Mouse (Mus musculus): ENCODE data around the gene Olfr623.

The Olfr623 gene

GRCm38 (mm10) chr7:103663598-103663997 lies at the start of gene Olfr623:
Olfr623 (minus strand) TSS chr7:103663698.
- no peak for DNase-seq

DNA sequence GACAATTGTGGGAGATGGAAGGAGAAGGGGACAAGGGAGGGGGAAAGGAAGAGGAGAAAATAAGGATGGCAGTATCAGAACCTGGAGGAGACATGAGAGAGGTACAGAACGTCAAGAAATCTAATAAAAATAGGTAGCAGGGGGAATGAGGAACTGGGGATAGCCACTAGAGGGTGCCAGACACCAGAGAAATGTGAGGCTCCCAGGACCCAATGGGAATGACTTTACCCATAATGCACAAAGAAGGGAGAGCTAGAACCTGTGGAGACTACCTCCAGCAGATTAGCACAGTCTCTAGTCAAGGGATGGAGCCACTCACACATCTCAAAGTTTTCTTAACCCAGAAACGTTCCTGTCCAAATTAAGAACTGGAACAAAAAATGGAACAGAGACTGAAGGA lies 48.5 kb upstream of the Olfr623 start:
- DNase-seq: peak; percentile 25 to 35

DNA sequence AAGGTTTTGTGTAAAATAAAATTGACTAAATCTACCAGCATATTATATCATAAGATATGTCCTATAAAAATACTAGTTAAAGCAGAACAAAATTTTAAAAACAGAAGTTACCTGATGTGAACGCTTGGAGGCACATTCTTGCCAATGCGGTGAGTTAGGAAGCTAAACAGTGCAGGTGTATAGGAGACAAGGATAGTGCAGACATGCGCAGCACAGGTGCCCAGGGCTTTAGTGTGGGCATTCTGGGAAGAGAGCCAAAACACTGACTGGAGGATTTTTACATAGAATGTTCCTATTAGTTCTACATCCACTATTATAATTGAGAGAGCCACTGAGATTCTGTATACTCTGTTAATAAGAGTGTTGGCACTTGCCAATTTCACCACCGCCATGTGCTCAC lies 36.0 kb upstream of the Olfr623 start:
- no peak for DNase-seq

- DNase-seq: no peak
Measured at GRCm38 (mm10) chr7:103682420-103682819, 18.9 kb upstream of the Olfr623 start, which contains the start of gene Olfr625-ps1. Olfr625-ps1 (plus strand) TSS chr7:103682720.

DNA sequence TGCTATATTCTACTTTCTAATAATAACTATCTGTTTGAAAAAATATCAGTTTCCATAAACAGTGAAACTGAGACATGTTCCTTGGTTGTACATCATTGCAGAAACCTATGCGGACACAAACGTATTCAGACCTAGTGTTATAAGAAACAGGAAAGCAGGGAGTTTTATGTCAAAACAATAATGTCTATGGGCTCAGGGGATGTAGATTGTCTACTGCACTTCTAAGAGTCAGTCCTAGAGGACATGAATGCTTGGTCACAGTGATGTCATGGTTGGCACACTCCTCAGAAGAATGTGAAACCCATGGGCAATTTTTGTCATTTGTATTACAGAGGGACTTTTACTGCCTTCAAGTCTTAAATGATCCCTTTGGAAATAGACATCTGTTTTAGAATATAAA lies 7.6 kb upstream of the Olfr623 start, which contains the start of gene Olfr624:
TSS of gene Olfr624 (minus strand) at position 101 of the 400 bp plus-strand sequence.
- DNase-seq: no peak

DNA sequence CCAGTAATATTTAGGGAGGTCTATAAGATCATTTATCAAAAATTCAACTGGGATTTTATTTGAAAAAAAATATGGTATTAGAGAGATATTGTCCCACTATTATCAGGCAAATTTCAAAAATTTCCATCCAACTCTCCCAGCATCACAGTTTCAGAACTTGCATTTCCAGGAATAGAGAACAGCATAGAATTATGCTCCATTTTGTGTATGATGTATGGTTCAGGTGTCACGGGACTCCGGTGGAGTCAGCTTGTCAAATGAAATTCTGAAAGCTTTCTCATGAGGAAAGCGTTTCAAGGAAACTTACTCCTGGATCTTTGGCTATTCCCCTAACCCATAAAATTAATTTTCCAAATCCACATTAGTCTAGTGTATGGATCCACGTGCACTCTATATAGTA lies 19.4 kb downstream of the Olfr623 start:
- no peak for DNase-seq

GRCm38 (mm10) chr7:103642602-103643001 lies 20.9 kb downstream of the Olfr623 start, which contains the start of gene Olfr622:
Olfr622 (minus strand) TSS chr7:103642702.
- DNase-seq: no peak

DNA sequence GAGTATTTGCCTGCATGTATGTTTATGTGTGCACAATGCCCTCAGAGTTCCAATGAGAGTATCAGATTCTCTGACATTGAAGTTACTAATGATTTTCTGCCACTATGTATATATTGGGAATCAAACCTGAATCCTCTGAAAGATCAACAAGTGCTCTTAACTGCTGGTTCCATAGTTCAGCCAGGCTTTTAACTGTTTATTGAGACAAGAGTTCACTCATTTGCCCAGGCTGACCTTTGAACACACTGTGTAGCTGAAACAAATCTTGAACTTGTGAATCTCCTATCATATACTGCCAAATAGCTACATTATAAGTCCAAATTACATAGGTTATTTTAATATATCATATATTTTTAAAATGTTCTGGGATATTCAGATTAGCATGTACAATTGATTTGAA lies 26.7 kb downstream of the Olfr623 start:
- no peak for DNase-seq

GRCm38 (mm10) chr7:103612434-103612833 lies 51.1 kb downstream of the Olfr623 start, which contains the start of gene Olfr620:
Olfr620 (minus strand) TSS chr7:103612534.
- no peak for DNase-seq

Measured in B cell, adult 2 months (primary cell).